Mouse (Mus musculus) liver, embryonic 11.5 days (tissue): Measurements from ENCODE around the gene Rnf121. TPM values are rescaled to one million over a fixed set of nuclear protein-coding genes. Genes with fewer than 3 reads are reported as not detected.

Source experiments
- ATAC-seq: fragments of 200-750 bp; cut with Nextera tagmentation; replicated peaks from 2 replicates; pipeline ENCODE4 v1.8.0; 2017; ENCODE audit warnings: moderate number of reproducible peaks, mild to moderate bottlenecking, moderate TSS enrichment, moderate library complexity; ENCODE audit not compliant: low FRiP score
- DNase-seq: peaks from one replicate; pipeline ENCODE4 v3.0.0-alpha.2; 2017; ENCODE audit warnings: low spot score
- H3K27ac ChIP-seq: fragments of 300-500 bp; sonication (generic); 2 replicates; pipeline ENCODE4 v1.5.1; 2014; ENCODE audit warnings: mild to moderate bottlenecking, low read depth, low read length, control low read depth
- H3K27me3 ChIP-seq: fragments of 300-500 bp; sonication (generic); replicated peaks from 2 replicates; pipeline ENCODE4 v1.6.1; 2014; ENCODE audit warnings: low read length, mixed read lengths; ENCODE audit not compliant: control insufficient read depth, insufficient read depth
- H3K36me3 ChIP-seq: fragments of 300-500 bp; sonication (generic); 2 replicates; pipeline ENCODE4 v1.6.1; 2014; ENCODE audit warnings: mild to moderate bottlenecking, low read length, moderate library complexity, mixed read lengths; ENCODE audit not compliant: control insufficient read depth, insufficient read depth
- H3K4me1 ChIP-seq: fragments of 300-500 bp; sonication (generic); replicated peaks from 2 replicates; pipeline ENCODE4 v1.6.1; 2014; ENCODE audit warnings: low read length, mixed read lengths; ENCODE audit not compliant: control insufficient read depth, insufficient read depth
- H3K4me2 ChIP-seq: fragments of 300-500 bp; sonication (generic); 2 replicates; pipeline ENCODE4 v1.6.1; 2014; ENCODE audit warnings: mild to moderate bottlenecking, control low read depth, moderate library complexity
- H3K4me3 ChIP-seq: fragments of 300-500 bp; sonication (generic); 2 replicates; pipeline ENCODE4 v1.5.1; 2014; ENCODE audit warnings: low read depth, low read length, control low read depth
- H3K9ac ChIP-seq: fragments of 300-500 bp; sonication (generic); 2 replicates; pipeline ENCODE4 v1.6.1; 2014; ENCODE audit warnings: low read depth, low read length, control low read depth
- H3K9me3 ChIP-seq: fragments of 300-500 bp; sonication (generic); 2 replicates; pipeline ENCODE4 v1.6.1; 2016; ENCODE audit warnings: low read length, inconsistent platforms, mixed read lengths; ENCODE audit not compliant: control insufficient read depth
- WGBS: fragments of 180-500 bp; shearing (Covaris S2); extraction: QIAGEN DNeasy Blood & Tissue Kit; methylation state at CpG from one replicate; pipeline ENCODE4 v1.1.7; 2014; 5-methylcytosine and 5-hydroxymethylcytosine counted together
- polyA plus RNA-seq: library from polyadenylated mRNA; unstranded; fragments of >200 nt; fragmentation: Nextera tagmentation; extraction: Ambion mirVana; gene quantifications from 2 replicates; pipeline ENCODE4 v1.2.1, GENCODE M21; 2014

The Rnf121 gene
- polyA plus RNA-seq, 1 experiment from 2014 or later, result 16.4 TPM

GRCm38 (mm10) chr7:102081784-102082183 lies 16.5 kb upstream of the Rnf121 start:
- DNase-seq, result no peak
- WGBS, result 92% methylated on average over 5 of the region's 5 CpGs

GRCm38 (mm10) chr7:102080311-102080710 lies 15.0 kb upstream of the Rnf121 start:
- no peak overlapping the region for H3K27ac ChIP-seq
- no peaks in the 10 kb centered on the region for H3K9me3 ChIP-seq
- no peaks in the 10 kb centered on the region for H3K4me1 ChIP-seq
- H3K4me3 ChIP-seq, result no peak overlapping the region
- H3K4me2 ChIP-seq, result no peak overlapping the region
- DNase-seq (no peak), ATAC-seq (no peak)
- no peaks in the 10 kb centered on the region for H3K27me3 ChIP-seq
- no peak overlapping the region for H3K9ac ChIP-seq
- 92% methylated on average over 8 of the region's 8 CpGs for WGBS
- H3K36me3 ChIP-seq, result peaks cover 44% of the 10 kb centered on the region

More at GRCm38 (mm10) chr7:102081784-102082183, 16.5 kb upstream of the Rnf121 start:
- no peak overlapping the region for H3K27ac ChIP-seq
- no peak overlapping the region for H3K4me3 ChIP-seq
- no peaks in the 10 kb centered on the region for H3K4me1 ChIP-seq
- H3K4me2 ChIP-seq, result no peak overlapping the region
- no peak for ATAC-seq
- H3K36me3 ChIP-seq, result peaks cover 37% of the 10 kb centered on the region
- H3K27me3 ChIP-seq, result no peaks in the 10 kb centered on the region
- no peak overlapping the region for H3K9ac ChIP-seq
- no peaks in the 10 kb centered on the region for H3K9me3 ChIP-seq

- DNase-seq (no peak), ATAC-seq (no peak)
- no peaks in the 10 kb centered on the region for H3K27me3 ChIP-seq
- H3K9ac ChIP-seq, result no peak overlapping the region
- H3K36me3 ChIP-seq, result peaks cover 43% of the 10 kb centered on the region
- H3K4me2 ChIP-seq, result no peak overlapping the region
- no peak overlapping the region for H3K4me3 ChIP-seq
- H3K27ac ChIP-seq, result no peak overlapping the region
- no peaks in the 10 kb centered on the region for H3K9me3 ChIP-seq
- H3K4me1 ChIP-seq, result no peaks in the 10 kb centered on the region
- 81% methylated on average over 7 of the region's 7 CpGs for WGBS
Measured at GRCm38 (mm10) chr7:102078517-102078916, 13.2 kb upstream of the Rnf121 start.

GRCm38 (mm10) chr7:102076714-102077296 lies 11.5 kb upstream of the Rnf121 start:
- H3K4me2 ChIP-seq, result no peak overlapping the region
- H3K4me3 ChIP-seq, result no peak overlapping the region
- ATAC-seq (peak; percentile 29), DNase-seq (peak; percentile 31)
- no peak overlapping the region for H3K27ac ChIP-seq
- H3K4me1 ChIP-seq, result no peaks in the 10 kb centered on the region
- H3K36me3 ChIP-seq, result peaks cover 45% of the 10 kb centered on the region
- H3K27me3 ChIP-seq, result no peaks in the 10 kb centered on the region
- no peak overlapping the region for H3K9ac ChIP-seq
- 75% methylated on average over 7 of the region's 7 CpGs for WGBS
- H3K9me3 ChIP-seq, result no peaks in the 10 kb centered on the region

GRCm38 (mm10) chr7:102066363-102066762 lies 1.1 kb upstream of the Rnf121 start:
- H3K9ac ChIP-seq, result peak overlapping the region; percentile 70
- peak overlapping the region; percentile 70 for H3K4me3 ChIP-seq
- no peak overlapping the region for H3K27ac ChIP-seq
- no peak for ATAC-seq
- no peak for DNase-seq
- H3K36me3 ChIP-seq, result no peaks in the 10 kb centered on the region; the same call in 1 of the 2 replicates
- H3K27me3 ChIP-seq, result no peaks in the 10 kb centered on the region
- 69% methylated on average over 6 of the region's 6 CpGs for WGBS
- H3K4me1 ChIP-seq, result peaks cover 13% of the 10 kb centered on the region
- peak overlapping the region; percentile 78 for H3K4me2 ChIP-seq
- no peaks in the 10 kb centered on the region for H3K9me3 ChIP-seq

GRCm38 (mm10) chr7:102064655-102065045 lies 619 bp downstream of the Rnf121 start:
- ATAC-seq, result peak; percentile 6; the same call in 1 of the 2 replicates
- peak overlapping the region; percentile 78 for H3K4me2 ChIP-seq
- H3K4me1 ChIP-seq, result peaks cover 15% of the 10 kb centered on the region
- H3K4me3 ChIP-seq, result peak overlapping the region; percentile 70
- H3K9ac ChIP-seq, result peak overlapping the region; percentile 70
- DNase-seq, result no peak
- no peaks in the 10 kb centered on the region for H3K9me3 ChIP-seq
- 1% methylated on average over 9 of the region's 9 CpGs for WGBS
- no peaks in the 10 kb centered on the region; the same call in 1 of the 2 replicates for H3K36me3 ChIP-seq
- peak overlapping the region; percentile 16; the same call in 1 of the 2 replicates for H3K27ac ChIP-seq
- no peaks in the 10 kb centered on the region for H3K27me3 ChIP-seq

- Histone ChIP-seq H3K36me3 (peaks cover 5% of the 10 kb centered on the region; the same call in 1 of the 2 replicates), H3K4me2 (peak overlapping the region; percentile 78), H3K9ac (peak overlapping the region; percentile 30; the same call in 1 of the 2 replicates), H3K27ac (no peak overlapping the region), H3K27me3 (no peaks in the 10 kb centered on the region), H3K4me1 (peaks cover 15% of the 10 kb centered on the region), H3K9me3 (no peaks in the 10 kb centered on the region), H3K4me3 (peak overlapping the region; percentile 70)
- 50% methylated on average over 9 of the region's 9 CpGs for WGBS
- no peak for DNase-seq
- ATAC-seq, result no peak
Measured at GRCm38 (mm10) chr7:102063891-102064290, 1.4 kb downstream of the Rnf121 start.

- ATAC-seq, result no peak
- Histone ChIP-seq H3K27me3 (no peaks in the 10 kb centered on the region), H3K4me2 (no peak overlapping the region), H3K9ac (no peak overlapping the region), H3K9me3 (no peaks in the 10 kb centered on the region), H3K4me1 (peaks cover 15% of the 10 kb centered on the region), H3K36me3 (peaks cover 6% of the 10 kb centered on the region; the same call in 1 of the 2 replicates), H3K4me3 (no peak overlapping the region), H3K27ac (no peak overlapping the region)
- DNase-seq, result no peak
- WGBS, result 67% methylated on average over 1 of the region's 1 CpGs
Measured at GRCm38 (mm10) chr7:102062203-102062602, 3.1 kb downstream of the Rnf121 start.

GRCm38 (mm10) chr7:102061353-102061752 lies 3.9 kb downstream of the Rnf121 start:
- Histone ChIP-seq H3K4me3 (no peak overlapping the region), H3K27me3 (no peaks in the 10 kb centered on the region), H3K36me3 (peaks cover 6% of the 10 kb centered on the region; the same call in 1 of the 2 replicates), H3K4me2 (no peak overlapping the region), H3K9ac (no peak overlapping the region), H3K9me3 (no peaks in the 10 kb centered on the region), H3K27ac (no peak overlapping the region), H3K4me1 (peaks cover 15% of the 10 kb centered on the region)
- DNase-seq (no peak), ATAC-seq (no peak)
- WGBS, result 65% methylated on average over 3 of the region's 3 CpGs
